Mouse (Mus musculus): Measurements from ENCODE around the gene Uba7.

Uba7 gene

GRCm38 (mm10) chr9:107975399-107976386, at the start of gene Uba7:
Gene Uba7 (plus strand): TSS chr9:107975505.
- DNase-seq = peak; percentile 61

GRCm38 (mm10) chr9:107926920-107927420, 48.3 kb upstream of the Uba7 start:
- no peak for DNase-seq

- DNase-seq = no peak
Measured at GRCm38 (mm10) chr9:107927749-107928148, 47.6 kb upstream of the Uba7 start.

GRCm38 (mm10) chr9:107928169-107928568, 47.1 kb upstream of the Uba7 start, which contains the start of gene Actl11:
Gene Actl11 (plus strand): TSS chr9:107928469.
- no peak for DNase-seq

GRCm38 (mm10) chr9:107932221-107932620, 43.1 kb upstream of the Uba7 start:
- no peak for DNase-seq

GRCm38 (mm10) chr9:107934146-107934545, 41.2 kb upstream of the Uba7 start:
- DNase-seq = no peak

- no peak for DNase-seq
Measured at GRCm38 (mm10) chr9:107935374-107935773, 39.9 kb upstream of the Uba7 start, which contains the start of gene Camkv. Gene Camkv (plus strand): TSS chr9:107935674.

- DNase-seq = peak; percentile 87
Measured at GRCm38 (mm10) chr9:107935790-107936214, 39.5 kb upstream of the Uba7 start.

- DNase-seq = peak; percentile 28
Measured at GRCm38 (mm10) chr9:107936215-107936822, 39.0 kb upstream of the Uba7 start.

- no peak for DNase-seq
Measured at GRCm38 (mm10) chr9:107936831-107937230, 38.5 kb upstream of the Uba7 start.

- DNase-seq = no peak
Measured at GRCm38 (mm10) chr9:107947241-107948194, 27.8 kb upstream of the Uba7 start.

GRCm38 (mm10) chr9:107949184-107949921, 26.0 kb upstream of the Uba7 start:
- no peak for DNase-seq

GRCm38 (mm10) chr9:107949922-107950235, 25.4 kb upstream of the Uba7 start, which contains the start of gene Traip:
Gene Traip (plus strand): TSS chr9:107950136.
- DNase-seq = no peak

GRCm38 (mm10) chr9:107950460-107951355, 24.6 kb upstream of the Uba7 start:
- peak; percentile 87 for DNase-seq

- no peak for DNase-seq
Measured at GRCm38 (mm10) chr9:107955613-107956289, 19.6 kb upstream of the Uba7 start.

GRCm38 (mm10) chr9:107957141-107957540, 18.2 kb upstream of the Uba7 start:
- DNase-seq = no peak

GRCm38 (mm10) chr9:107959896-107960295, 15.4 kb upstream of the Uba7 start:
- DNase-seq = no peak

- DNase-seq = peak; percentile 19
Measured at GRCm38 (mm10) chr9:107960928-107961327, 14.4 kb upstream of the Uba7 start.

- DNase-seq = no peak
Measured at GRCm38 (mm10) chr9:107961351-107961762, 13.9 kb upstream of the Uba7 start.

- DNase-seq = peak; percentile 24
Measured at GRCm38 (mm10) chr9:107961881-107962280, 13.4 kb upstream of the Uba7 start.
